20 mouse cellular contexts compared by ENCODE assay signal in genomic region chr4:140881026-140881670, GRCm38 (mm10). TPM values are rescaled to one million over a fixed set of nuclear protein-coding genes. Genes with fewer than 3 reads are reported as not detected.
DNase-seq lines count a peak whose midpoint lies in the region; ATAC-seq and TF ChIP-seq lines count a peak whose summit lies in the region.
"Had no signal": no experiment of that assay in that cellular context is flagged by ENCODE, and none has a peak within 500 bp of the region (broad histone marks: within the 10 kb centered on the region; RNA-seq: fewer than 3 reads in every experiment).

No protein-coding gene starts in this region.

- no peak overlapping the region for H3K9ac ChIP-seq in stomach, postnatal 0 days (ENCODE audit: low read length)
- H3K9ac ChIP-seq: embryonic facial prominence, embryonic 13.5 days; forebrain, embryonic 13.5 days; heart, embryonic 15.5 days; hindbrain, embryonic 15.5 days had no signal

- no peaks in the 10 kb centered on the region for H3K27me3 ChIP-seq in stomach, postnatal 0 days (ENCODE audit: control insufficient read depth, insufficient read depth, low read length)
- H3K27me3 ChIP-seq: embryonic facial prominence, embryonic 13.5 days; heart, embryonic 15.5 days; hindbrain, embryonic 15.5 days had no signal

- H3K27ac ChIP-seq in stomach, postnatal 0 days (replicated peaks): no peak overlapping the region
- H3K27ac ChIP-seq: embryonic facial prominence, embryonic 13.5 days; forebrain, embryonic 13.5 days; heart, embryonic 15.5 days; hindbrain, embryonic 15.5 days had no signal

- 84% methylated on average over 8 of the region's 8 CpGs for WGBS in stomach, postnatal 0 days

- H3K36me3 ChIP-seq in stomach, postnatal 0 days (ENCODE audit: control insufficient read depth, insufficient read depth, low read length): no peaks in the 10 kb centered on the region
- H3K36me3 ChIP-seq: embryonic facial prominence, embryonic 13.5 days; heart, embryonic 15.5 days; hindbrain, embryonic 15.5 days had no signal

- H3K4me3 ChIP-seq in stomach, postnatal 0 days (ENCODE audit: low read depth, low read length): no peak overlapping the region
- H3K4me3 ChIP-seq: embryonic facial prominence, embryonic 13.5 days; forebrain, embryonic 13.5 days; heart, embryonic 15.5 days; hindbrain, embryonic 15.5 days had no signal

- H3K4me2 ChIP-seq in stomach, postnatal 0 days (replicated peaks; ENCODE audit: low read depth): no peak overlapping the region
- H3K4me2 ChIP-seq: embryonic facial prominence, embryonic 13.5 days; forebrain, embryonic 13.5 days; heart, embryonic 11.5 days; heart, embryonic 15.5 days; hindbrain, embryonic 15.5 days had no signal

- ATAC-seq in stomach, postnatal 0 days (ENCODE audit: low FRiP score, low TSS enrichment): no peak
- ATAC-seq: forebrain, embryonic 13.5 days had no signal

- no peaks in the 10 kb centered on the region for H3K9me3 ChIP-seq in stomach, postnatal 0 days (ENCODE audit: control insufficient read depth, low read length)
- H3K9me3 ChIP-seq: embryonic facial prominence, embryonic 13.5 days; heart, embryonic 15.5 days; hindbrain, embryonic 15.5 days had no signal

- H3K4me1 ChIP-seq in stomach, postnatal 0 days (replicated peaks; ENCODE audit: control insufficient read depth, insufficient read depth): no peaks in the 10 kb centered on the region
- H3K4me1 ChIP-seq: embryonic facial prominence, embryonic 13.5 days; heart, embryonic 15.5 days; hindbrain, embryonic 15.5 days had no signal

- TF ChIP-seq CTCF in stomach, postnatal 0 days (IDR thresholded peaks at IDR 0.05; ENCODE audit: low read depth): no peak

- DNase-seq in gastrocnemius, postnatal 10 days: peak; percentile 1
- DNase-seq in gastrocnemius, adult 18-20 months (ENCODE audit: low spot score): no peak
- DNase-seq in kidney, postnatal 10 days: peak; percentile 3
- no peak for DNase-seq in kidney, adult 8-10 months
- peak; percentile 0 for DNase-seq in right cerebral cortex, postnatal 4 days
- DNase-seq in right cerebral cortex, adult 2 months (ENCODE audit: low spot score in 2 of 2): no peak
- peak; percentile 10 for DNase-seq in stomach, postnatal 0 days (ENCODE audit: low spot score)
- DNase-seq: adrenal gland, adult 2 months; adrenal gland, postnatal 25 days; cerebellum, adult 18-20 months; cerebellum, adult 9-11 months; cerebellum, postnatal 36 days; gastrocnemius, postnatal 25 days; heart, adult 18-20 months; heart, postnatal 36 days had no signal

- TF ChIP-seq EP300 in stomach, postnatal 0 days (optimal IDR thresholded peaks at IDR 0.05): no peak

RNA-seq across cellular contexts. Expression of gene Padi2, which starts 25.0 kb away (rescaled TPM):
- total RNA-seq in gastrocnemius, postnatal 10 days (2021): 100 to 1,000 TPM in 1 of 2 experiments, 10 to 100 TPM in 1; 96.8 to 105 TPM
- total RNA-seq in gastrocnemius, adult 18-20 months (2021): 100 to 1,000 TPM; 129 to 189 TPM
- polyA plus RNA-seq in stomach, postnatal 0 days (2015; fragmentation: Nextera tagmentation; extraction: Ambion mirVana): 0.64 and 0.69 TPM in 2 replicates

RNA-seq across cellular contexts. Expression of gene Padi1, which starts 35.6 kb away (rescaled TPM):
- under 1 TPM in 1 of 2 experiments, not detected in 1; 0.09 TPM for total RNA-seq in gastrocnemius, postnatal 10 days (2021)
- total RNA-seq in gastrocnemius, adult 18-20 months (2021): under 1 TPM; 0.07 to 0.21 TPM
- 1.3 and 2.1 TPM in 2 replicates for polyA plus RNA-seq in stomach, postnatal 0 days (2015; fragmentation: Nextera tagmentation; extraction: Ambion mirVana)
- total RNA-seq: adrenal gland, adult 2 months; adrenal gland, postnatal 25 days; heart, postnatal 36 days had no signal
- polyA plus RNA-seq: adrenal gland, adult 2 months; forebrain, embryonic 13.5 days had no signal

Comparison
In these comparisons a context has a peak if more than half of its experiments do, and no peak if none do; other contexts are left out.
1. DNase-seq: peak in gastrocnemius, postnatal 10 days (single experiment), kidney, postnatal 10 days (single experiment), right cerebral cortex, postnatal 4 days (single experiment) and stomach, postnatal 0 days (single experiment); none in gastrocnemius, adult 18-20 months (single experiment), kidney, adult 8-10 months (0 of 2) and right cerebral cortex, adult 2 months (0 of 2).